Mouse (Mus musculus) neural tube, embryonic 12.5 days (tissue): Measurements from ENCODE around the gene Chchd4. TPM values are rescaled to one million over a fixed set of nuclear protein-coding genes. Genes with fewer than 3 reads are reported as not detected.

Source experiments
- ATAC-seq: fragments of 200-750 bp; cut with Nextera tagmentation; 2 replicates; pipeline ENCODE4 v1.8.0; 2017; ENCODE audit warnings: low read depth, mild to moderate bottlenecking, moderate TSS enrichment, moderate library complexity; ENCODE audit not compliant: low FRiP score
- H3K27ac ChIP-seq: fragments of 300-500 bp; sonication (generic); 2 replicates; pipeline ENCODE4 v1.5.1; 2016
- H3K27me3 ChIP-seq: fragments of 300-500 bp; sonication (generic); replicated peaks from 2 replicates; pipeline ENCODE4 v1.6.1; 2016; ENCODE audit warnings: mild to moderate bottlenecking
- H3K36me3 ChIP-seq: fragments of 300-500 bp; sonication (generic); 2 replicates; pipeline ENCODE4 v1.6.1; 2016; ENCODE audit warnings: mild to moderate bottlenecking
- H3K4me1 ChIP-seq: fragments of 300-500 bp; sonication (generic); 2 replicates; pipeline ENCODE4 v1.6.1; 2016
- H3K4me2 ChIP-seq: fragments of 300-500 bp; sonication (generic); replicated peaks from 2 replicates; pipeline ENCODE4 v1.6.1; 2016; ENCODE audit warnings: mild to moderate bottlenecking
- H3K4me3 ChIP-seq: fragments of 300-500 bp; sonication (generic); 2 replicates; pipeline ENCODE4 v1.5.1; 2016
- H3K9ac ChIP-seq: fragments of 300-500 bp; sonication (generic); 2 replicates; pipeline ENCODE4 v1.6.1; 2016; ENCODE audit warnings: mild to moderate bottlenecking
- H3K9me3 ChIP-seq: fragments of 300-500 bp; sonication (generic); 2 replicates; pipeline ENCODE4 v1.6.1; 2016; ENCODE audit warnings: mild to moderate bottlenecking
- WGBS: fragments of 180-500 bp; shearing (Covaris S2); methylation state at CpG from one replicate; pipeline ENCODE4 v1.1.7; 2016; 5-methylcytosine and 5-hydroxymethylcytosine counted together
- polyA plus RNA-seq: library from polyadenylated mRNA; unstranded; fragments of >200 nt; fragmentation: Nextera tagmentation; extraction: Ambion mirVana; gene quantifications from 2 replicates; pipeline ENCODE4 v1.2.1, GENCODE M21; 2016

Gene Chchd4
- polyA plus RNA-seq, 1 experiment from 2014 or later = 22.4 TPM

- Histone ChIP-seq H3K4me2 (no peak overlapping the region), H3K27ac (no peak overlapping the region), H3K27me3 (no peaks in the 10 kb centered on the region), H3K9me3 (no peaks in the 10 kb centered on the region), H3K36me3 (peaks cover 87% of the 10 kb centered on the region), H3K4me3 (no peak overlapping the region), H3K4me1 (peaks cover 4% of the 10 kb centered on the region; the same call in 1 of the 2 replicates), H3K9ac (no peak overlapping the region)
- 89% methylated on average over 8 of the region's 8 CpGs for WGBS
- no peak for ATAC-seq
Measured at GRCm38 (mm10) chr6:91494526-91494925, 21.2 kb upstream of the Chchd4 start.

- H3K36me3 ChIP-seq = peaks cover 82% of the 10 kb centered on the region
- H3K9ac ChIP-seq = no peak overlapping the region
- no peak overlapping the region for H3K27ac ChIP-seq
- no peak for ATAC-seq
- H3K27me3 ChIP-seq = no peaks in the 10 kb centered on the region
- WGBS = 88% methylated on average over 10 of the region's 10 CpGs
- H3K4me3 ChIP-seq = no peak overlapping the region
- H3K4me1 ChIP-seq = peaks cover 4% of the 10 kb centered on the region; the same call in 1 of the 2 replicates
- H3K4me2 ChIP-seq = no peak overlapping the region
- H3K9me3 ChIP-seq = no peaks in the 10 kb centered on the region
Measured at GRCm38 (mm10) chr6:91493053-91493452, 19.7 kb upstream of the Chchd4 start.

GRCm38 (mm10) chr6:91491004-91491403 lies 17.7 kb upstream of the Chchd4 start:
- ATAC-seq = no peak
- Histone ChIP-seq H3K9ac (no peak overlapping the region), H3K36me3 (peaks cover 84% of the 10 kb centered on the region), H3K9me3 (no peaks in the 10 kb centered on the region), H3K27ac (no peak overlapping the region), H3K4me2 (no peak overlapping the region), H3K27me3 (no peaks in the 10 kb centered on the region), H3K4me3 (no peak overlapping the region), H3K4me1 (peaks cover 4% of the 10 kb centered on the region; the same call in 1 of the 2 replicates)
- WGBS = 78% methylated on average over 6 of the region's 6 CpGs

GRCm38 (mm10) chr6:91489872-91490271 lies 16.5 kb upstream of the Chchd4 start:
- Histone ChIP-seq H3K4me2 (no peak overlapping the region), H3K27me3 (no peaks in the 10 kb centered on the region), H3K4me3 (no peak overlapping the region), H3K36me3 (peaks cover 85% of the 10 kb centered on the region), H3K4me1 (peaks cover 4% of the 10 kb centered on the region; the same call in 1 of the 2 replicates), H3K27ac (no peak overlapping the region), H3K9me3 (no peaks in the 10 kb centered on the region), H3K9ac (no peak overlapping the region)
- 88% methylated on average over 10 of the region's 10 CpGs for WGBS
- no peak for ATAC-seq

- ATAC-seq = no peak
- WGBS = 87% methylated on average over 9 of the region's 9 CpGs
- no peak overlapping the region for H3K4me2 ChIP-seq
- H3K9me3 ChIP-seq = no peaks in the 10 kb centered on the region
- H3K4me3 ChIP-seq = no peak overlapping the region
- H3K27ac ChIP-seq = no peak overlapping the region
- no peaks in the 10 kb centered on the region for H3K27me3 ChIP-seq
- no peak overlapping the region for H3K9ac ChIP-seq
- peaks cover 4% of the 10 kb centered on the region; the same call in 1 of the 2 replicates for H3K4me1 ChIP-seq
- peaks cover 88% of the 10 kb centered on the region for H3K36me3 ChIP-seq
Measured at GRCm38 (mm10) chr6:91488496-91489212, 15.3 kb upstream of the Chchd4 start.

GRCm38 (mm10) chr6:91486736-91487453 lies 13.5 kb upstream of the Chchd4 start:
- no peak overlapping the region for H3K9ac ChIP-seq
- H3K4me1 ChIP-seq = no peaks in the 10 kb centered on the region
- H3K9me3 ChIP-seq = no peaks in the 10 kb centered on the region
- WGBS = 92% methylated on average over 15 of the region's 15 CpGs
- H3K27me3 ChIP-seq = no peaks in the 10 kb centered on the region
- no peak for ATAC-seq
- no peak overlapping the region for H3K4me2 ChIP-seq
- H3K4me3 ChIP-seq = no peak overlapping the region
- no peak overlapping the region for H3K27ac ChIP-seq
- peaks cover 89% of the 10 kb centered on the region for H3K36me3 ChIP-seq

- Histone ChIP-seq H3K4me3 (no peak overlapping the region), H3K27me3 (no peaks in the 10 kb centered on the region), H3K27ac (no peak overlapping the region), H3K9me3 (no peaks in the 10 kb centered on the region), H3K36me3 (peaks cover 99% of the 10 kb centered on the region), H3K4me2 (no peak overlapping the region), H3K4me1 (no peaks in the 10 kb centered on the region), H3K9ac (no peak overlapping the region)
- no peak for ATAC-seq
- WGBS = 96% methylated on average over 2 of the region's 2 CpGs
Measured at GRCm38 (mm10) chr6:91483371-91483770, 10.0 kb upstream of the Chchd4 start.

- peaks cover 54% of the 10 kb centered on the region for H3K36me3 ChIP-seq
Measured at GRCm38 (mm10) chr6:91476541-91476940, 3.2 kb upstream of the Chchd4 start.

GRCm38 (mm10) chr6:91474441-91475190 lies 1.3 kb upstream of the Chchd4 start:
- H3K4me2 ChIP-seq = peak overlapping the region; percentile 81
- H3K27ac ChIP-seq = no peak overlapping the region
- peaks cover 35% of the 10 kb centered on the region for H3K36me3 ChIP-seq
- peak overlapping the region; percentile 76 for H3K9ac ChIP-seq
- WGBS = 60% methylated on average over 9 of the region's 9 CpGs
- H3K4me1 ChIP-seq = peaks cover 27% of the 10 kb centered on the region
- no peak for ATAC-seq
- H3K4me3 ChIP-seq = peak overlapping the region; percentile 67
- no peaks in the 10 kb centered on the region for H3K9me3 ChIP-seq
- H3K27me3 ChIP-seq = no peaks in the 10 kb centered on the region

More at GRCm38 (mm10) chr6:91476541-91476940, 3.2 kb upstream of the Chchd4 start:
- WGBS = 98% methylated on average over 2 of the region's 2 CpGs
- ATAC-seq = no peak
- H3K4me2 ChIP-seq = no peak overlapping the region
- H3K4me1 ChIP-seq = peaks cover 26% of the 10 kb centered on the region
- no peaks in the 10 kb centered on the region for H3K9me3 ChIP-seq
- H3K27ac ChIP-seq = no peak overlapping the region
- H3K9ac ChIP-seq = no peak overlapping the region
- H3K4me3 ChIP-seq = no peak overlapping the region
- H3K27me3 ChIP-seq = no peaks in the 10 kb centered on the region

GRCm38 (mm10) chr6:91473805-91474440 lies 577 bp upstream of the Chchd4 start:
- H3K4me3 ChIP-seq = peak overlapping the region; percentile 67
- under 1% methylated on average over 27 of the region's 27 CpGs for WGBS
- peak overlapping the region; percentile 76 for H3K9ac ChIP-seq
- H3K36me3 ChIP-seq = peaks cover 28% of the 10 kb centered on the region
- H3K4me1 ChIP-seq = peaks cover 27% of the 10 kb centered on the region
- peak; percentile 70 for ATAC-seq
- no peaks in the 10 kb centered on the region for H3K9me3 ChIP-seq
- H3K4me2 ChIP-seq = peak overlapping the region; percentile 81
- no peak overlapping the region for H3K27ac ChIP-seq
- no peaks in the 10 kb centered on the region for H3K27me3 ChIP-seq

GRCm38 (mm10) chr6:91472319-91472718 lies 1.0 kb downstream of the Chchd4 start:
- Histone ChIP-seq H3K4me1 (peaks cover 27% of the 10 kb centered on the region), H3K27me3 (no peaks in the 10 kb centered on the region), H3K36me3 (peaks cover 15% of the 10 kb centered on the region), H3K27ac (no peak overlapping the region), H3K4me2 (peak overlapping the region; percentile 81), H3K4me3 (peak overlapping the region; percentile 67), H3K9ac (peak overlapping the region; percentile 76; the same call in 1 of the 2 replicates), H3K9me3 (no peaks in the 10 kb centered on the region)
- 31% methylated on average over 6 of the region's 6 CpGs for WGBS
- ATAC-seq = no peak
